ENCODE assay signal across 12 mouse cellular contexts in the genomic region with DNA sequence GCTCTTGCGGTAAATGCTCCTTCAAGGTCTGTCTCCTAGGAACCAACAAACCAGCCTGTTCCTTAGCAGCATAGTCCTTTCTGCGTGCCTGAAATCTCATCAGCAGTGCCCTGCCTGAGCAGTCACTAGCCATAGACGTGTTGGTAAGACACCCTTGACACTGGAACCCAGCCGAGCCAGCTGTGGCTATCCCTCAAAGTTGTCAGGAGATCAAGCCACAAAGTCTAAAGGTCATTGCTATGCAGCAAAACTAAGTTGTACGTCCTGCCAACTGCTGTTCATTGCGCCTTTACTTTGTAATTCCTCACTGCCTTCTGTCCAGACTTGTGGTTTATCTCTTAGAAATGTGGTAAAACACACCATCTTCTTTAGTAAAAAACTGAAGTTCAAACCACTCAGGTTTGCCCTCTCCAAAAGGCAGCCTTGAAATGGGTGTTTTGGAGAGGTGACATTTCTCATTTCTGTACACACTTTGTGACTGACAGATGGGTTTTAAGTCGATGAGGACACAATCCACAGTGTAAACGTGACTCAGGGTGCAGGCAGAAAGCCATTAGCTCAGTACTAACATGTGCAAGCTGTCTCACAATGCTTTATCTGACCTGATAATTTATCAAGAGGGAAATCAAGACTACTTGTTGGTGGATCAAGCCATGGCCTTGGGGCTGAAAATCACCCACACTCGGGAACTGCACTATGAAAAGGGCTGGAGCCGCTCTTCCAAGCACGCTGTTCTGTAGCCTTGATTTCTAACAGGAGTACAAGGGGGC.
A peak's percentile ranks its signal among the peaks of the same experiment; 100 is the strongest.
DNase-seq lines count a peak whose midpoint lies in the region; ATAC-seq and TF ChIP-seq lines count a peak whose summit lies in the region.
"Had no signal": no experiment of that assay in that cellular context is flagged by ENCODE, and none has a peak within 500 bp of the region (broad histone marks: within the 10 kb centered on the region; RNA-seq: fewer than 3 reads in every experiment).

No protein-coding gene starts in this region.

- ATAC-seq in kidney, embryonic 14.5 days (ENCODE audit: low FRiP score, low TSS enrichment) = no peak
- ATAC-seq in activated CD4-positive, CD25-positive, alpha-beta regulatory T cell, adult 4 months = no peak
- ATAC-seq: forebrain, embryonic 14.5 days had no signal

- peaks cover 8% of the 10 kb centered on the region; the same call in 1 of the 2 replicates for H3K4me1 ChIP-seq in kidney, embryonic 14.5 days (ENCODE audit: control insufficient read depth, insufficient read depth, low read length)
- H3K4me1 ChIP-seq in cerebellum, adult 2 months (ENCODE audit: control insufficient read depth, insufficient read depth, low read length) = no peaks in the 10 kb centered on the region
- H3K4me1 ChIP-seq: heart, embryonic 15.5 days; liver, embryonic 13.5 days had no signal

- 57% methylated on average over 11 of the region's 11 CpGs for WGBS in kidney, embryonic 14.5 days
- WGBS in cerebellum, adult 2 months = 74% methylated on average over 11 of the region's 11 CpGs

- TF ChIP-seq CTCF in cerebellum, adult 2 months (IDR thresholded peaks at IDR 0.05; ENCODE audit: borderline replicate concordance, insufficient read depth, low read depth, low read length) = no peak

- TF ChIP-seq POLR2A in cerebellum, adult 2 months (IDR thresholded peaks at IDR 0.05; ENCODE audit: borderline replicate concordance, insufficient read depth, low read length) = no peak

- H3K27ac ChIP-seq in kidney, embryonic 14.5 days (ENCODE audit: low read depth, low read length) = no peak overlapping the region
- H3K27ac ChIP-seq in cerebellum, adult 2 months (ENCODE audit: insufficient read depth, low read length) = no peak overlapping the region
- H3K27ac ChIP-seq: heart, embryonic 15.5 days; liver, embryonic 13.5 days had no signal

- H3K36me3 ChIP-seq in kidney, embryonic 14.5 days (ENCODE audit: control insufficient read depth, insufficient read depth, low read length) = no peaks in the 10 kb centered on the region
- H3K36me3 ChIP-seq: heart, embryonic 15.5 days; liver, embryonic 13.5 days had no signal

- H3K27me3 ChIP-seq in kidney, embryonic 14.5 days (ENCODE audit: control insufficient read depth, insufficient read depth, low read length) = no peaks in the 10 kb centered on the region
- no peaks in the 10 kb centered on the region for H3K27me3 ChIP-seq in cerebellum, adult 2 months (ENCODE audit: control insufficient read depth, insufficient read depth, low read length)
- H3K27me3 ChIP-seq: heart, embryonic 15.5 days; liver, embryonic 13.5 days had no signal

- no peaks in the 10 kb centered on the region for H3K9me3 ChIP-seq in kidney, embryonic 14.5 days (ENCODE audit: control insufficient read depth, low read length)
- H3K9me3 ChIP-seq: heart, embryonic 15.5 days; liver, embryonic 13.5 days had no signal

- no peak overlapping the region for H3K4me3 ChIP-seq in kidney, embryonic 14.5 days (ENCODE audit: low read length)
- H3K4me3 ChIP-seq in cerebellum, adult 2 months (replicated peaks; ENCODE audit: insufficient read depth, low read depth, low read length) = no peak overlapping the region
- H3K4me3 ChIP-seq: heart, embryonic 15.5 days; liver, embryonic 13.5 days had no signal

- peak; percentile 58 for DNase-seq in kidney, adult 18-20 months
- DNase-seq in adrenal gland, adult 2 months = peak; percentile 89
- peak; percentile 82 for DNase-seq in gastrocnemius, postnatal 25 days
- peak; percentile 46 for DNase-seq in lung, postnatal 36 days
- DNase-seq in urinary bladder, adult 18-20 months (ENCODE audit: low spot score in 2 of 2) = no peak
- no peak for DNase-seq in cerebellum, adult 2 months
- DNase-seq: liver, embryonic 13.5 days; midbrain, embryonic 14.5 days had no signal

- no peak overlapping the region for H3K4me2 ChIP-seq in kidney, embryonic 14.5 days (replicated peaks; ENCODE audit: low read depth, low read length)
- H3K4me2 ChIP-seq: heart, embryonic 15.5 days; liver, embryonic 13.5 days had no signal

- no peak overlapping the region for H3K9ac ChIP-seq in kidney, embryonic 14.5 days (ENCODE audit: low read depth, low read length)
- H3K9ac ChIP-seq: heart, embryonic 15.5 days; liver, embryonic 13.5 days had no signal

Comparison
In these comparisons a context has a peak if more than half of its experiments do, and no peak if none do; other contexts are left out.
1. DNase-seq: peak in kidney, adult 18-20 months (single experiment), adrenal gland, adult 2 months (single experiment), gastrocnemius, postnatal 25 days (single experiment) and lung, postnatal 36 days (single experiment); none in urinary bladder, adult 18-20 months (0 of 2) and cerebellum, adult 2 months (0 of 2).